Mouse (Mus musculus): ENCODE results near the gene Fxyd7.

DNA sequence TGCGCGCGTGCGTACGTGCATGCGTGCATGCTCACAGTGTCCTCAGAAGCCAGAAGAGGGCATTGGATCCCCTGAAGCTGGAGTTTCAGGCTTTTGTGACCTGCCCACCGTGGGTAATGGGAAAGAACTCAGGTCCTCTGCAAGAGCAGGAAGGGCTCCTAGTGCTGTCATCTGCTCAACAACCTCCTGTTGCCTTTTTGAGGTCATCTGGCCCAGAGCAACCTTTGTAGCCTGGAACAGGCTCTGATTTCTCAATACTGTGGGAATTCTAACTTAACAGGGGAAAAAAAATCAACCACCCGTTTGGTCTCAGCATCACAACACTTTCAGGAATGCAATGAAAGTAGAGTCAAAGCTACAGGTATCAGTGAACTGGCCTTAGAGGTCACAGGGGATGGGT, 28.4 kb upstream of the Fxyd7 start:
- TF ChIP-seq GATA1 (IDR thresholded peaks at IDR 0.05; ENCODE audit: borderline replicate concordance, low read length) (no peak), FLI1 (IDR thresholded peaks at IDR 0.05; ENCODE audit: low read length) (no peak)
